Mouse (Mus musculus) heart, embryonic 14.5 days (tissue): ENCODE measurements at regions not wholly inside any gene's neighbourhood (a gene's known extent, or its start where the extent isn't known, plus 50 kb on each side); places are given as distances from the start of the nearest gene placed in this dataset.
A peak's percentile ranks its signal among the peaks of the same experiment; 100 is the strongest.
"Not testable (repeated sequence)": the region's sequence is repeated elsewhere in the genome, so short reads cannot be mapped to it uniquely, and the experiment has no call there.

Source experiments
- ATAC-seq: fragments of 200-750 bp; cut with Nextera tagmentation; 2 replicates; pipeline ENCODE4 v1.8.0; 2017; ENCODE audit warnings: low read depth, moderate TSS enrichment; ENCODE audit not compliant: insufficient number of reproducible peaks, insufficient read depth, low FRiP score
- H3K27ac ChIP-seq, 2 experiments: fragments of 200-500 bp in 1 of 2; fragments of 300-500 bp in 1 of 2; sonication (generic) in 1 of 2; replicated peaks in 1 of 2; 2 replicates each; pipeline ENCODE4 v1.5.1; 2012 to 2014; ENCODE audit warnings: low read depth in 2 of 2, low read length in 2 of 2, control low read depth in 1 of 2, mild to moderate bottlenecking in 1 of 2, mixed read lengths in 1 of 2; ENCODE audit not compliant: control insufficient read depth in 1 of 2, insufficient read depth in 1 of 2
- H3K27me3 ChIP-seq: fragments of 300-500 bp; sonication (generic); 2 replicates; pipeline ENCODE4 v1.6.1; 2014; ENCODE audit warnings: mild to moderate bottlenecking, low read length, control low read depth; ENCODE audit not compliant: control insufficient read depth, insufficient read depth
- H3K36me3 ChIP-seq: fragments of 300-500 bp; sonication (generic); 2 replicates; pipeline ENCODE4 v1.6.1; 2014; ENCODE audit warnings: mild to moderate bottlenecking, control low read depth, low read length, mixed read lengths; ENCODE audit not compliant: control insufficient read depth, insufficient read depth
- H3K4me1 ChIP-seq, 2 experiments: fragments of 200-500 bp in 1 of 2; fragments of 300-500 bp in 1 of 2; sonication (generic) in 1 of 2; 2 replicates each; pipeline ENCODE4 v1.6.1; 2012 to 2014; ENCODE audit warnings: low read length in 2 of 2, control low read depth in 1 of 2, mixed read lengths in 1 of 2; ENCODE audit not compliant: control insufficient read depth in 2 of 2, insufficient read depth in 2 of 2
- H3K4me2 ChIP-seq: fragments of 300-500 bp; sonication (generic); 2 replicates; pipeline ENCODE4 v1.6.1; 2014; ENCODE audit warnings: mild to moderate bottlenecking, low read length
- H3K4me3 ChIP-seq, 2 experiments: fragments of 200-500 bp in 1 of 2; fragments of 300-500 bp in 1 of 2; sonication (generic) in 1 of 2; 2 replicates each; pipeline ENCODE4 v1.5.1; 2012 to 2014; ENCODE audit warnings: low read length in 2 of 2, mild to moderate bottlenecking in 2 of 2, control low read depth in 1 of 2, low read depth in 1 of 2, moderate library complexity in 1 of 2; ENCODE audit not compliant: control insufficient read depth in 1 of 2, insufficient read depth in 1 of 2
- H3K9ac ChIP-seq: fragments of 300-500 bp; sonication (generic); 2 replicates; pipeline ENCODE4 v1.6.1; 2014; ENCODE audit warnings: mild to moderate bottlenecking, low read length
- H3K9me3 ChIP-seq: fragments of 300-500 bp; sonication (generic); 2 replicates; pipeline ENCODE4 v1.6.1; 2016; ENCODE audit warnings: low read length, control low read depth; ENCODE audit not compliant: control insufficient read depth
- WGBS: fragments of 180-500 bp; shearing (Covaris S2); extraction: QIAGEN DNeasy Blood & Tissue Kit; methylation state at CpG from one replicate; pipeline ENCODE4 v1.1.7; 2014; 5-methylcytosine and 5-hydroxymethylcytosine counted together

DNA sequence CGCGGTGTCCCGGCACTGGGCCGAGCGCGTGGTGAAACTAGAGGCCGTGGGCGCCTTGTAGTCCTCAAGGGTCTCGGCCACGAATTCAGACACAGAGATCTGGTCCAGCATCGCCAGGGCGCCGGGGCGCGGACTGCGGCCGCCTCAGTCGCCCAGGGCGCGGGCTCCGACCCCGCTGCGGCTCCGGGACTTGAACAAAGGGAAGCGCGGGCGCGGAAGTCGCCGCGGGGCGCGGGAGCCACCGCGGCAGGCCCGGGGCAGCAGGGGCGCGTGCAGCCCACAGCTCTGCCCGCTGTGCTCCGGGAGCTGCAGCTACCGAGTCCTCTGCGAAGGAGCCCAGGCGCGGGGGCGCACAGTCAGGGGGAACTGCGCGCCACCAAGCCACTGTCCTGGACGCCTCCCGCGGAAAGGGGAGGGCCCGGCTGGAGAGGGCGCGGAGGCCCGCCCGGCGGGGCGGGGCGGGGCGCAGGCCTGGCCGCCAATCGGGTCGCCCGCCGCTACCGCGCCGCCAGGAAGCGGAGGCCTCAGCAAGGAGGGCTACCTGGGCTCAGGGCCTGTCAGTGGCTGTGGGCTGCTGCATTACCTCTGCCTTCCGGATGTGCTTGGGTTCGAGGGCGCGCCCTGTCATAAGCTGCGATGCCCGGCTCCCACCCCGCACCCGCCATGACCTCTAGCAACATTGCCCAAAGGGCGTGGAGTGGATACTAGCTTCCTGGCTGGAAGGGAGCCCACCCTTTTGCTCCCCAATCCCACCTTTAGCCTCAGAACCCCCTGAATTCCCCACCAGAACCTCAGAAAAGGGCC lies 155.2 kb upstream of the 9030624G23Rik start:
- WGBS = 1% methylated on average over 53 of the region's 77 CpGs

More for the DNA sequence above, 155.2 kb upstream of the 9030624G23Rik start:
- Histone ChIP-seq H3K4me3 (peak overlapping the region; percentile 57 to 73), H3K9ac (peak overlapping the region; percentile 76), H3K4me2 (peak overlapping the region; percentile 62)
- not testable (repeated sequence) for H3K27ac ChIP-seq, H3K27me3 ChIP-seq, H3K9me3 ChIP-seq, H3K36me3 ChIP-seq, ATAC-seq, H3K4me1 ChIP-seq
